Mouse (Mus musculus): ENCODE results near the gene Tmem221. TPM values are rescaled to one million over a fixed set of nuclear protein-coding genes. Genes with fewer than 3 reads are reported as not detected.

Gene Tmem221
- 1 to 10 TPM in 1 of 2 experiments, under 1 TPM in 1; 0.99 to 1.7 TPM for polyA plus RNA-seq (2017; shearing (Covaris generic))

GRCm38 (mm10) chr8:71558071-71558957 is at the start of gene Tmem221:
TSS of gene Tmem221 (minus strand) at chr8:71558871.
- ATAC-seq: peak; percentile 41

DNA sequence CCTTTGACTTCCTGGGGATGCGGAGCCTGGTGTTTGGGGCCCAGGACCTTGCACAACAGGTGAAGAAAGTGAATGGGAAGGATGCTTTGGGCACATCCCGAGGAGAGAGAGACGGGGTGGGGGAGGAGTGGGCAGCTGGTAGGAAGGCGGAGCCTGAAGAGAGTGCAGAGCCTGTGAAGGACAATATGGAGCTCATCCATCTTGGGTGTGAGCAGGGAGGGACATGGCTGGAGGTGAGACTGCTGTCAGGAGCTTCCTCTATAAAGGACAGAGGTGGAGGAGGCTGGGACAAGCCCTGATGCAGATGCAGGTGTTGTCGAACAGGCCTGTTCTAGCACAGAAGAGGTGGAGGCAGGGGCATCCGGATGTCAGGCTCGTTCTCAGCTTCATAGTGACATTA is 45.4 kb upstream of the Tmem221 start:
- no peak for ATAC-seq

DNA sequence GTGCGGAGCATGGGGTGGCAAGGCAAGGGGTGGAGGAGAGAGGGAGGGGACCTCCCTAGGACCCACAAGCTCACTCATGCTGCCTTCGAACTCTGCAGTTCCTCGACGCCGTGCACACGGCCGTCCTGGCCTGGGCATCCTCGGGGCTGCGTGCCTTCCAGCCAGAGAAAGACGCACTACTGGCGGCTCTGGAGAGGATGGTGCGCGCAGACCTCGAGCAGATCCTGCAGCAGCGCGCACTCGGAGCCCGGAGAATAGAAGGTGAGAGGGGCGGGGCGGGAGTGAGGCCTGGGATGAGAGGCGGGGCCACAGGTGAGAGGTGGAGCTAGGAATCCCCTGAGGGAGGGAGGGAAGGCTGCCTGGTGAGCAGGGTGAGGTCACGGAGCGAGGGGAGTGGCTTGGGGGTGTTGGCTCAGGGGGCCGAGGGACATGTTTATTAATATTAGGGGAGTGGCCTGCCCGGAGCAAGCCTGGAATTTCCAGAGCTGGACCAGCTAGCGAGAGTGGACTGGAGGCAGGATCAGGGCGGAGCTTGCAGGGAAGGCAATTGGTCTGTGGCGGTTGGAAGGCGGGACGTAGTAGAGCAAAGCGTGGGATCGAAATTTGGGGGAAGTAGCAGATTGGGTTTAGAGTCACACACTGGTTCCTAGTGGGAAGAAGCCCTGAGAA is 44.1 kb upstream of the Tmem221 start:
- no peak for ATAC-seq

GRCm38 (mm10) chr8:71601939-71602665 is 43.4 kb upstream of the Tmem221 start:
- ATAC-seq: peak; percentile 32

GRCm38 (mm10) chr8:71598841-71599240 is 40.2 kb upstream of the Tmem221 start:
- ATAC-seq: no peak

DNA sequence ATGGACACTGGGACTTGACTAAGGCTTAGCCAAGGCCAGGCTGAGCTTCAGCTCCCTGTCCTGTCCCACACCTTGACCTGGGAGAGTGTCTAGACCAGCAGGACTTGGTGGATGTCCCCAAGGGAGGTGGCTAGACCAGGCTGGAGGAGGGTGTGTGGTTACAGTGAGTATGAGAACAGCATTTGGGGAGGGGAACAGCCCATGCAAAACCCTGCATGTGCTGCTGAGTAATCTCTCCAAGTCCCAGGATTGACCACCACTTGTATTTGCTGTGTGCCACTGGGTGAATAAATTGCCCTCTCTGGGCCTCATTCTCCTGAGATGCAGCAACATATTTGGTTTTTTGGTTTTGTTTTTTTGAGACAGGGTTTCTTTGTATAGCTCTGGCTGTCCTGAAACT is 39.7 kb upstream of the Tmem221 start:
- no peak for ATAC-seq

GRCm38 (mm10) chr8:71597451-71597850 is 38.8 kb upstream of the Tmem221 start, which contains the start of gene Fam129c:
TSS of gene Fam129c (plus strand) at chr8:71597648.
- ATAC-seq: no peak

- no peak for ATAC-seq
Observed at GRCm38 (mm10) chr8:71596798-71597197, 38.1 kb upstream of the Tmem221 start.

GRCm38 (mm10) chr8:71596384-71596783 is 37.7 kb upstream of the Tmem221 start:
- ATAC-seq: no peak

DNA sequence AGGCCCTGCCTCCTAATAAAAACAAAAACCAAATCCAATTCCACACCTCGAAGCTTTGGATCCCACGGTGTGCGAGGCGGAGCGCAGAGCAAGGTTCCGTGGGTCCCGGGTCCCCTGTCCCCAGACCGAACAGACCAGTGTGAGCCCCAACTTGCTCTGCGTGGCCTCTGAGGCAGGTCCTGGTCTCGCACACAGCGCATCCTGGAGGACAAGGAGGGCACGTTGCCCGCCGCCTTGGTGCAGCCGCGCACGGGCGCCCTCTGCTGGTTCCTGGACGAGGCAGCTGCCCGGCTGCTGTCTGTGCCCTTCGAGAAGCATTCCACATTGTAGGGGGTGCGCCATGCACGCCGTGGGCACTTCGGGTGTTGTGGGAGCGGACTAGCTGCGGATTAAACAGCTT is 37.2 kb upstream of the Tmem221 start:
- ATAC-seq: peak; percentile 38

DNA sequence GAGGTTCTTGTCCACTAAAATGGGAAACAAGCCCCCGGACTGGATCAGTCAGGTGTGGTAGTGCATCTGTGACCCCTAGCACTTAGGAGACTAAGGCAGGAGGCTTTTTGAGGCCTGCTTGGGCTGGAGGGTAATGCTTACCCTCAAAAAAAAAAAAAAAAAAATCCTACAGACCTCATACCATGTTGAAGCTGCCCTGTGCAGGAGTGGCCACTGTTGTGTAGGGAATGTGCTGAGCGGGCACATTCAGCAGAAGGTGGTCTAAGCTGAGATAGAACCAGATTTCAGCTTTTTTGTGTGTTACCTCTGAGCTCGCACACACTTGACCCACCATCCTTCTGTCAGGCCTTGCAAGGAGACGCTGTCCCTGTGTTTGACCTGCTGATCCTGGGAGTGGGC is 35.7 kb upstream of the Tmem221 start:
- no peak for ATAC-seq

- ATAC-seq: no peak
Observed at GRCm38 (mm10) chr8:71593556-71594323, 35.1 kb upstream of the Tmem221 start.

GRCm38 (mm10) chr8:71592374-71593170 is 33.9 kb upstream of the Tmem221 start:
- ATAC-seq: peak; percentile 17

DNA sequence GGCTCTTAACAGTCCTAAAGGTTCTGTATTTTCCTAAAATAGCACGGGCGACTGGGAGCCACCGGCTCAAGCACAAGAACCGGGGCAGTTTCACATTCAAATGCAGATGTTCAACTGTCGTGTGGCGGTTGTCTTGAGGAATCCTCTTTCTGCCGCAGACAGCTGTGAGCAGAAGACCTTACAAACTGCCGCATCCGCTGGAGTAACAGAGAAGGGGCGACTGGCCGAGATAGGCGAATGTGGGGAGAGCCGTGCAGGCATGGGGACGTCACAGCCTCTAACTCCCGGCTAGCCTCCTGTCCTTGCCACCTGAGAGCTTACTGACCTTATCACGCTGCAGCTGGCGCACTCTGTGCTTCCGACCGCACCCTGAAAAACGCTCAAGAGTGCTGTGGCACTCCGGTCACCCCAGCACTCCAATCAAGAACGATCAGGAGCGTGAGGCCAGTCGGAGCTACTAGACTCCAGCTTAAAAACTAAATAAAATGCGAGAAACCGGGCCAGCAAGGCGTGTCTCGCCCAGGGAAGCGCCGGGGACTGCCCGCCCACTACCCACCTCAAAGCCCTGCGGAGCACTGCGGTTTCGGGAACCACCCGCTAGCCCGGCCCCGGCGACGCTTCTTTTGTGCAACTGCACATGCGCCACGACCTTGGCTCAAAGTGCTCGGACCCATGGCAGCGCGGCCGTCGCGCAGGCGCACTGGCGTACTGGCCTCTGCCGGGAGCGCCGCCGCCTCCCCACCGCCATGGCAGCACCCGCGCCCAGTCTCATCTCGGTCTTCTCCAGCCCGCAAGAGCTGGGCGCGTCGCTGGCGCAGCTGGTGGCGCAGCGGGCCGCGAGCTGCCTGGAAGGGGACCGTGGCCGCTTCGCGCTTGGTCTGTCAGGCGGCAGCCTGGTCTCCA is 33.1 kb upstream of the Tmem221 start, which contains the start of gene Pgls:
Gene Pgls, plus strand, starts transcription at position 706 of the 903 bp plus-strand sequence.
- ATAC-seq: peak; percentile 77

GRCm38 (mm10) chr8:71591017-71591416 is 32.3 kb upstream of the Tmem221 start:
- ATAC-seq: no peak

- ATAC-seq: no peak
Observed at GRCm38 (mm10) chr8:71588762-71589161, 30.1 kb upstream of the Tmem221 start.

- ATAC-seq: no peak
Observed at GRCm38 (mm10) chr8:71586891-71587290, 28.2 kb upstream of the Tmem221 start.

- ATAC-seq: no peak
Observed at GRCm38 (mm10) chr8:71580201-71580600, 21.5 kb upstream of the Tmem221 start.

- ATAC-seq: no peak
Observed at GRCm38 (mm10) chr8:71579476-71579875, 20.8 kb upstream of the Tmem221 start.

GRCm38 (mm10) chr8:71579009-71579408 is 20.3 kb upstream of the Tmem221 start:
- ATAC-seq: no peak
